Mouse (Mus musculus): ENCODE measurements at regions not wholly inside any gene's neighbourhood (a gene's known extent, or its start where the extent isn't known, plus 50 kb on each side); places are given as distances from the start of the nearest gene placed in this dataset.

GRCm38 (mm10) chr5:133314031-133314430 lies 770.9 kb upstream of the Auts2 start:
- TF ChIP-seq POLR2A (IDR thresholded peaks at IDR 0.05; ENCODE audit: low read depth, low read length) (no peak), CTCF (conservative IDR thresholded peaks at IDR 0.05; ENCODE audit: insufficient read depth, insufficient read length, low read depth, low read length) (no peak)
